Mouse (Mus musculus) adipocyte (in vitro differentiated cells): ENCODE measurements at regions not wholly inside any gene's neighbourhood (a gene's known extent, or its start where the extent isn't known, plus 50 kb on each side); places are given as distances from the start of the nearest gene placed in this dataset.

ENCODE experiments used
- DNase-seq: peaks from one replicate; pipeline ENCODE4 v3.0.0-alpha.2; 2016; ENCODE audit warnings: low spot score

DNA sequence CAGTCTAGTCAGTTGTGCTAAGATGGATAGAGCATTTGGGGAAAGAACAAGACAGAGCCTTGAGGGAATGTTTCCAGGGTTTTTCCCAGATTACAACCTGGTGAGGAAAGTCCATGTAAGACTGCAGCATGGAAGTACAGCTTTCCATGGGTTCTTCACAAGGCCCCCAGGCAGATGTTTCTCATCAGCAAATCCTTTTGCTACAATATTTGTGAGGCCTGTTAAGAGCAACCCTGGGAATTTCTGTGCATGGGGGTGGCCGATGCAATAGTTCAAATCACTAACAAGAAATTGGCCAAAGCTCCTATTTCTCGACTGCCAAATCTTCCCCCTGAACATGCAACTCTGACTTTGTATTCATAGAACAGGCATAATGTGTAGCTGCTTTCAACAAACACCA lies 546.0 kb downstream of the Nr2f2 start:
- DNase-seq, result no peak

DNA sequence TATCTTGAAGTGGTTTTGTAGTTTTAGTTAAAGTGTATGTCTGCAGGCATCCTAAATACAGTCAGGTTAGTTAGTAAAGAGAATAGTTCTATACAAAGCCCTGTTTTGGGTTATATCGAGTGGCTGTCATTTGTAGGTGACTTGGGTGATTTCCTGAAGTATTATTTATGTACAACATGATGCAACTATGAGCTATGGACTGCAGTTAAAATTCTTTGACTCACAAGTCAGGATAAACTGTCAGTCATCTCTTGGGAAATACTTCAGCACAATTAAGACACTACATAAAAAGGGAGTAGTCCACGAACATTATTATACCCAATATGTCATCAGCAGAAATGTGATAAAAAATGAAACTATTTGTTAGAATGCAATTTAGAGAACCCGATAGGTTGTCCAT lies 554.2 kb downstream of the Nr2f2 start:
- DNase-seq, result no peak

DNA sequence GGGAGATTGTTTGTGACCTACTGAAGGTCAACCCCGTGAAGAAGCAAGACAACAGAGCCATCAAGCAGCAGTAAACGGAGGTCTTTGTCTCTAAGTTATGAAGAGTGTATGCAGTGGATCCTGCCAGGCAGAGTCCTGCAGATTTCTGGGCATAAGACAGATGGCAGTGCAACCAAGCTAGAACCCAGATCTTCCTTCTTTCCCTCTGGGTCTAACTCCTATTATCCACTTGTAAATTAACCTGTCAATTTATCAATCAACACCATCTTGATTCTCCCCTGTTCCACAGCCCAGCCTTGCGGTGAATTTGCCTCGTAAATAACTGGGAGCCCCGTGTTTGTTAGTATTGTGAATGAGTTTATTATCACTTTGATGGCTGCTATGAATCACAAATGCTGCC lies 555.7 kb downstream of the Nr2f2 start:
- DNase-seq, result peak; percentile 31

DNA sequence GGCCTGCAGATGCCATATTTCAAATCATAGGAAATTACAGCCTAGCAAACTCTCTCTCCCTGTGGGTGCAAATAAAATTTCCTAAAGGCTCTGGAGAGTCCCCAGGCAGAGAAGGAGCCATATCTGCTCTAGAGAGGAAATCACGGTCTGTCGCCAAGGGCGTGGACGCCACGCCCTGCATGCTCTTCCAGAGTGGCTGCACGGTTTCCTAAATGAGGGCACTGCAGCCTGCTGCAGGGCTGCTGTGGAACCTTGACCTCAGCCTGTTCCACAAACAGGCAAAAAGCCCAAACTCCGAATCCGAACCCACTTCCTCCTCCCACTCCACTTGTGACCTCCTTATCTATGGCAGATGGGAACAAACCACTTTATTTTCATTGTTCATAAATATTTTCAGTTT lies 559.3 kb downstream of the Nr2f2 start:
- DNase-seq, result peak; percentile 4

DNA sequence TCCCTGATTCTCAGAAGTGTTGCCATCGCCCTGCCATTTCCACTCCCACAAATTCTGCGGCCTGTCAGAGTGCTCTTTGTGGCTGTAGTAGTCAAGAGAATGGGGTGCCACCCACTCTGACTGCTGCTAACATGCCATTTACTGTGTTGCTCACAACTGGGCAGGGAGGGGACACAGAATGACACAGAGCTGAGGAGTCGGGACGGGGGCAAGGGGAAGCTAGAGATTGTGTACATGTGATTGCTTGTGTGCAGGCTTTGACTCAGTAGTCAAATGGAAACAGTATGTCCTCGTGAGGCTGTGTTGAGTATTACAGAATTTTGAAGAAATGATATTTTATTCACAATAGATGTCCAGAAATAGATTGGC lies 595.6 kb downstream of the Nr2f2 start:
- no peak for DNase-seq

DNA sequence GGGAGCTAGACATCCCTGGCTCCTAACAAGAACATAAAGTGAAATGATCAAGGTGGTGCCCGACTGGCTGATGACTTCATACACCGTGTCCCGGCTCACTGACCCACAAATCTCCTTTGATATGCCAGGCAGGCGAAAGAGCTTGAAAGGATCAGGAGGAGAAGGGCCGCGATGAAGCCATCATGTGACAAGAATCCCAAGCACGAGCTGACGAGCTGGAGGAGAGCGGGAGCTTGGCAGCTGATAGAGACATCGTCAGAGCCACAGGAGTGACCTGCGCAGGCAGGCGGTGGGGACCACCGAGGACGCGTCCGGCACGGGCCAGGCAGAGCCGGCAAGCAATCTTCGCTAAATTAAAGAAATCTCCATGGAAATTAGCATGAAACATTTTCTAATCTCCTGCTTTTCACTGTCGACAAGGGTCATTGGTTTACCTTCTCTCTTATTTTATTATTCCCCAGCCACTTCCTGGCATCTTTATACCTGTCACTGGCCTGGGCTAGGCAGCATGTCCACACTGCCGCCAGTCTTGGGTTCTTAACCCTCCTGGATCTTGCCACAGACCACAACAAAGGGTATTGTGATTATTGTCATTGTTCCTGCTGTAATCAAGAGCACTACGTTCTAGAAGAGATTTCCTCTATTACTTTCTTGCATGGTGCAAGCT lies 596.1 kb downstream of the Nr2f2 start:
- no peak for DNase-seq

DNA sequence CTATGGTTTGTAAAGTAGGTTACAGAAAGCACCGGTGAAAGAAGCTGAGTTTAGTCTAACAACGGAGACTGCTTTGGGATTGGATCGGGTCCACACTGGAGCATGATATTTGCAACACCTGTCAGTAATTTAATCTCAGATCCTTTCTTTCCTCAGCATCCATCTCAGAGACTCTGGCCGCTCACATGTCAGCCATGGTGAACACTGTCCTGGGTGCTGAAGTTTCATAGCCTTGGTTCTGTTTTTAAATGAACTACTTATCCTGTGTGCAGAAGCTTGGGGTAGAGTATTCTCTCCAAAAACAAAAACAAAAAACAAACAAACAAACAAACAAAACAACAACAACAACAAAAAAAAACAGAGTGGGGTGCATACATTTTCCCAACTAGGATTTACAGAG lies 600.1 kb downstream of the Nr2f2 start:
- DNase-seq, result peak; percentile 4

DNA sequence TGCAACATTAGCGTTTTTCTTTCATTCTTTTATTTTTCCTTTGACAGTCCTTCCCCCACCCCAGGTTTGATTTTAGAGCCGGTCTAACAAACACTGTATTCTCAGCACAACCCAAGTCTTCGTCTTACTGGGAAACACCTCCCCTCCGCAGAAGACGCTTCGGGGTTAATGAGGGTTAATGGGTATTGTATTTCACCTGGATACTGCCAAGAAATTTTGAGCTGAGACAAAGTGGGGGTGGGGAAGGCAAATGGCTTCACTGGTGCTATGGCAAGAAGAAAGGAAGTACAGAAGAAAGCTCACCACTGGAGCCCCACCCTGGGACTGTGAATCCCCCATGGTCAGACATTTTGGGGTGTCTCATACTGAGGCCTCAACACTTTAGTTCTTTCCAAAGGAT lies 626.0 kb downstream of the Nr2f2 start:
- DNase-seq, result no peak

DNA sequence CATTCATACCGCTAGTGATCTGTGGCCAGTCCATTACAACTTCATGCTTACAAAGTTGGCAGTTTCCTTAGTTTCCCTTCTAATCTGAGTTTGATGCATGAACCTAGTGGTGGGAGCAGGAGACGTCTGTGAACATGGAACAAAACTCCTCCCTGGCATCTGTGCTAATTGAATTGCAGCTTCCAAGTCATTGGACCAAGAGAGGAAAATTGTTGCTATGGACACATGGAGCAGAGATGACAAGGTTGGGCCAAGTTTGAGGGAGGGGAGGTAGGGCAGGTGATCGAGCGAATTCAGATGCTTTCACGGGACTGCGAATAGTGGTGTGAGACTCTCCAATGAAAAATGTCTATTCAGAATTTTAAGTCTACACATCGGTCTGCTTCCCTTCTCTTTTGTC lies 627.5 kb downstream of the Nr2f2 start:
- no peak for DNase-seq

DNA sequence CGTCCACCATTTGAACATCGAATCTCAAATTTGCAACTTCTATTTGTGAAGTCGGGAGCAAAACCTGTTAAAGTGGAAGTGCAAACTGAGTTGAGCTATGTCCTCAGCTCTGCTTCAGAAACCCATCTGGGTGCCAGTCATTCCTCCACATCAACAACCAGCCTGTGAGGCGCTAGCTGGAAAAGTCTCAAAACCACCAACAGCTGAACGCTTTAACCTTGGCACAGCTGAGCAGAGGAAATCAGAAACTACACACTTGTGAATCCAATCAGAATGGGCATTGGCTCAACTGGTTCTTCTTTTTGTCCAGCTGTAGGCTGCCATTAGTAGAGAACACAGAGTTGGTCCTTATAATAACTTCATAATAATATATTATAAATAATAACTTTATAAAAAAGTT lies 651.5 kb downstream of the Nr2f2 start:
- peak; percentile 12 for DNase-seq

DNA sequence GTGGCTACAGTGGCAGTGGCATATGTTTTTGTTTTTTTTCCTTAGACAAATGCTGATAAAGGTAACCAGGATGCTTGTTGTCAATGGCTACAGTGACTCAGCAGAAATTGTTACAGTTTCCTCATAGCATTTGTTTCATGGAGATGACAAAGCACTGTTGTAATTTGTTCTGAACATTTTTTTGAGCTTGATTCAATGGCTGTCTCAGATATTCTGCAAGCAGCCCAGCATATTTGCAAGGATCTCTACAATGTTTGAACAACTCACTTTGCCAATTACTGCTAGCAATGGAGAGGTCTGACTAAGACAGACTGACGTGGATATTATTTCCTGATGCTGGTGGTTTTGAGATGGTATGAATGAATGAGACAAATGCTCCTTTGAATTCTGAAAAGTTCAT lies 696.3 kb downstream of the Nr2f2 start:
- DNase-seq, result peak; percentile 17

DNA sequence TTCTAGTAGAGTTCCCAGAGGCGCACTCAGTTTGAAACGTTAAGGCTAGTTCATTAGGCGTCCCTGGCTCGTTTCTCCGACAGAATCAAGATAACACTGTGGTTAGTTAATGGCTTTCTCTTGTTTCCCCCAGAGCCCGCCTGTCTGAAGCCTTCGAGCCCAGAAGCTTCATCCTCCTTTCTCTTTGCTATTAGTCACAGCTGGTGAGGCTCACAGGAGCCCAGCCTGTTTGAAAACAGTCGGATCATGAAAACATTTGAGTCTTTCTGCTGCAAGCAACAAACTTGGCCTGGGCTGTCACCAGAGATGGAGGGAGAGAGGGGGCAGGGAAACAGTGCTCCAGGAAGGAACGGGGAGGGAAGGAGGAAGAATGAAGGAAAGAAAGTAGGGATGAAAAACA lies 711.0 kb downstream of the Nr2f2 start:
- no peak for DNase-seq

DNA sequence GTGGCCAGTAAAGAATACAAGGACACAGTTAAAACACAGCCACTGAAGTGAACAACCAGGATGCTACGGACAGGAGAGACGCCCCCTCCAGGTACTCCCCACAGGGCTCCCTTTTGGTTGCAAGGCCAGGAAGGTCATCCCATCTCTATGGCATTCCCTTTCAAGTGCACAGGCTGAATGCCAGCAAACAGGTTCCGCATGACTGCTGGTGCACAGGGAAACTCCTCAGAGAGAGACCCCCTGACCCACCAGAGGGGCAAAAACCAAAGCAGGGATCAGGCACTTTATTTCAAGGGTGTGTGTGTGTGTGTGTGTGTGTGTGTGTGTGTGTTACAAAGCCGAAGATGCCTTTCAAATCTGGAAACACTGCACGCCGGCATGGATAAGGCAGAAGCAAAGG lies 721.1 kb downstream of the Nr2f2 start:
- no peak for DNase-seq

DNA sequence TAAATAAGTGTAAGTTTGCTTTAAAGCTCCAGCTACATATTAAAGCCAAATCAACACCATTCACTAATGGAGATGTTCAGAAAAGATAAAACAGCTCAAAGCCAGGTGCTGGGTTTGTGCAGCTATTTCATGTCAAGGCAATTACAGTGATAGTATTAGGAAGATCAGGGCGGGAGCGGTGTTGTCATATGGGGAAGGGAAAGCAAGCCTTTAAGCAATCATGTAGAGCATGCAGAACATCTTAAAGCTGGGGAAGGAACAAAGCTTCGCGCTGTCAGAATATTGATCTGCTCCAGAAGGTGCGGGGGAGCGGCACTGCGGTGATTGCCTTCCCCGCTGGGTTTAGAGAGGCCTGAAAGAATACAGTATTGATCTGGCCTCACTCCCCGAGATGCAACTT lies 724.9 kb downstream of the Nr2f2 start:
- no peak for DNase-seq

DNA sequence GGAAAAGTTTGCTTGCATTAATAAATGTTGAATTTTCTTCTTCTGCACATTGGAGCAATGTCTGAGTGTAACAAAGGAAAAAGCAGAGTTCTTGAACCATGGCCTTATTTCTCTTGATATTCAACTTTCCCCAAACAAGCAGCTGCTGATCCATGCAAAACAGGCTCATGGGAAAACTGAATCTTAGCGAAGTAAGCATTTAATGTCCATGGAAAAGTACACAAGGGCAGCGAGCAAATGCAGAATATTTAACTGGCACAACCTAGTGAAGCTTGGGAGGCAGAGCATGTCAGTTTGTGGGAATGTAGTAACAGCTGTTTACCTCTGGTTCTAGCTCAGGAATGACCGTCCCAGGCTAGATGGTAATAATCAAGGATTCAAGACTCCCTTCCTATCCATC lies 766.7 kb downstream of the Nr2f2 start:
- peak; percentile 77 for DNase-seq

DNA sequence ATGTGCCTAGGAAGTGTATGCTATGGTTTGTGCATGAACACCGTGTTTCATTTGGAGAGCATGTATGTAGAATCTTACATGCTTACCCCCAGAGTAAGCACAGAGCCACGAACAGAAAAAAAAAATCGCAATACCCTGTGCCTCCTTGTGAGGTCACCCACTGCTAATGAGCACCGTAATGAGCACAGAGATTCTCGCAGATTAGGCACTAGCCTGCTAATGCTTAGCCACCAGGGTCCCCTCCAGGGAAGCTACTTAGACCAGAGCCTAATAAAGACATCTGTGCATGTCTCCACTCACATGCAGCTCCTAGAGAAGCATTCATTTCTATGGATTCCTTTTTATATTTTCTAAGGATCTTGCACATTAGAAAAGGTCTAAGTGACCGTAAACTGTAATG lies 780.8 kb downstream of the Nr2f2 start:
- peak; percentile 35 for DNase-seq

DNA sequence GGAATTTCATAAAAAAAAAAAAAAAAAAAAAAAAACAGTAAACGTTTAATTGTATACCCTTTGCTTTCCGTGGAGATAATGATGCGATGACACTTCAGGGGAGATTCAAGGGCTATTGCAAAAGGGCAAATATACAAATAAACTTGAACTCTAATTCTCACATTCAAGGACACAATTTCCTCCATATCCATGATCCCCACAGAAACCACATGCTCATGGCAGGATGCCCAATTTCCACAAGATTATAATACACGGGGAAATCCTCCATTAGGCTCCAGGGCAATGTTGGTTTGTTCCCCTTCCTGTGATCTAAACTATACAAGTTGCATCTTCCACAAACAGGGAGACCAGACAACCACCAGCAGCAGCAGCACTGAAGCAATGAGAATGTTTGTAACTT lies 781.4 kb downstream of the Nr2f2 start:
- no peak for DNase-seq

DNA sequence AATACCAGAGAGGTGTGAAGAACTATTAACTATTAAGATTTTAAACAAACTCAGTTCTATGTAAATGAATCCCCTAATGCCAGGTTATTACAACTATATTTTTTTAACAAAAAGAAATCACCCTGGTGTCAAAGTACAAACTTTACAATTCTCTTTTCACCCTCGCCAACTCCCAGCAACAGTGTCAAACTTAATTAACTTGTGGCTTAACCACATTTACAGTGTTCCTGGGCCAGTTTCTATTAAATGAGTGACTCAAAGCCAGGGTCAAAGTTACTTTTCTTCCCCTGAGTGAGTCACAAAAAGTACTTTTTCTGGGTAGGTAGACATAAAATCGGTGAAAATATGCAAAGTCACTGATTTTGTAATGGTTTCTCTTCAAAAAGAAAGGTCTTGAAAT lies 782.0 kb downstream of the Nr2f2 start:
- no peak for DNase-seq

DNA sequence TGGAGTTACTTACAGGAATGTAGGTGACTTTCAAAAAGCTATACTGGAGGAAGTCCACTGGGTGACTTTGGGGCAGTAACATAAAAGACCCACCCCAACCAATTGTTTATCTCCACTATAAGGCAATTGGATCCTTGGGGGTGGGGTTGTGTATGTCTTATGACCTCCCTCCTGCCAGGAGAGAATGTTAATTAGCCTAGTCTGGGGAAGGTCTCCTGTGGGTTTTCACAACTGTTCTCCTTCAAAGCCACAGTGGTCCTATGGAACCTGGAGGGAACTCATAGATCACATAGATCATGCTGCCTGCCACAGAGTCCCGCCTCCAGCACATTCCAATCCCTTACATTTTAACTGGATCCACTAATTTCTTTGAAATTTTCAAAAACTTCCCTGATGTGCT lies 782.6 kb downstream of the Nr2f2 start:
- no peak for DNase-seq

DNA sequence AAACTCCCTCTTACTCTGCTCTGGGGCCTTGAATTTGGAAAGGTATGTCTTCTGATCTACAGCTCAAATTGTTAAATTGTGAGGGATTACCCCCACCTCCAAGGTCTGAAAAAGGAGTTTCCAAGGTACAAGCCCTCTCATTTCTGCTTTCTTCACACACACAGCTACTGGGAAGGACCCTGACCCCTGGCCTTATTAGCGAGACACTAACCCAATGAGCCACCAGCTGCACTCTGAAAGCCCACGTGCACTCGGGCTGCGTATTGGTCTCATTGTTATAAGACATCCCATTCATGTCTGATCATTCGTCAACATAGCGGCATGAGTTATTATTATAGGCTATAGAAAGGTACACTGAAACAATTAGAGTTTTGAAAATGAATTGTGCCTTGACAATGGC lies 784.9 kb downstream of the Nr2f2 start:
- DNase-seq, result no peak

DNA sequence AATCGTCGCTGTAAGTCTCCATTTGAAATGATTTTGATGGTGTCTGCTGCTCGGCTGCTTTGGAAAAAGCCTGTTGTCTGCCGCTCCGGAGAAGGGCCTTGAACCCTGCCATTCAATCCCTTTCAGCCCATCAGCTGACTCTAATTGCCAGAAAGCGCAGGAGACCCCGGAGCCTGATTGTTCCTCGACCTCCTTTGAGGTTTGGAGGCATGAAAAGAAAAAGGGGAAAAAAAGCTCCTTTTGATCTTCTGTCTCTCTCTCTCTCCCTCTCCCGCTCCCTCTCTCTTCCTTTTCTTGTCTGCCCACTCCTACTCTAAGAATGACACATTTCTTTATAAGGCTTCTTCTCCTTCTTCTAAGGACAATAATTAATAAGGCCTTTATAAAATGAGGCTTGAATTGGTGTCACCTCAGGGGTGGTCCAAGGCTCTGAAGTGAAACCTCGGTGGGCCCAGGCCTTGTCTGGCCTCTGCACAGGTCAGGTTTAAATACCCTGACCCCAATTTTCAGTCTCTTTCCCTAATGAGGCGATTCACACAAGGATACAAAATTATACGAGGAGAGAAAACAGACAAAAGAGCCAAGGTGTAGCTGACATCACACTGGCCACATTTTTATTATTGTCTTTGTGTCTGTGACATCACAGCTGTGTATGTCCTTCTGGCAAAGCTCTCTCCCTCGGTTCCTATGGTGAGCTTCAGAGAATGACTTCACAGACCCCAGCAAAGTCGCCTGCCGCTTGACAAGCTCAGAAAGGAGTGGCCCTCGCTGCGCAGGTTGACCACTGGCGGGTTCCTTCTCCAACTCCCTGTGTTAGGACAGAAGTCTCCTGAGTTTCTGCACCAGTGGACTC lies 787.4 kb downstream of the Nr2f2 start:
- DNase-seq, result no peak

DNA sequence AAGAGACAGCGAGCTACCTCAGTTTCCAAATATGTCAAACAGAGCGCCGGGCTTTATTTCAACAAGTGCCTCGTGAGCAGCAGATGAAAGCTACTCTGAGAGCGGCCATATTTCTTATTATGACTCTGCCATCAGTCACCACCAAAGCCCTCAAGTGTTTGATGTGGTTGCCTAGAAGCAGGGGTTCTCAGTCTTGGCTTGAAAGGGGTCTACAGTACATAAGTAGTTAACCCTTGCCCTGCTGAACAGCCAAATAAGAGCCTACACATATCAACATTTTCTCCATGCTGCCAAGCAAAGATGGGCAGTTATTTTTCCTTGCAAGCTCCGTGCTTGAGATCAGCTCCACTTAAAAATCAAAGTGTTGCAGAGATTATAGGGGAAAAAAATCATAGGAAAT lies 788.8 kb downstream of the Nr2f2 start:
- DNase-seq, result no peak

DNA sequence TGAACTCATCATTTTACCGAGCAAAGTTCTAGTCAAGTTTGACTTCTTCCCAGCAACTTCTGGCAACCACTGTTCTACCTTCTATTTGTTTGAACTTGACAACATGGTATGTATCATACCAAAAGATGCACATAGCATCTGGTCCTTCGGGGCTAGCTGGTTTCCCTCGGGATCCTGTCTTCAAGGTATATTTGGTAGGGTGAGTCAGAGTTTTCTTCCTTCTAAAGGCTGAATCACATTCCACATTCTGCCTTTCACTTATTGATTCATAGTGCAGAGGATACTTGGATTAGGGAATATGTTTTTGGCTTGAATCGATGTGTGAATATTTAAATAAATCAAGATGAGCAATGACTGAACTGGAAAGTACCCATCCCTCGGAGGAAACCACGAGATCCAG lies 789.9 kb downstream of the Nr2f2 start:
- no peak for DNase-seq

DNA sequence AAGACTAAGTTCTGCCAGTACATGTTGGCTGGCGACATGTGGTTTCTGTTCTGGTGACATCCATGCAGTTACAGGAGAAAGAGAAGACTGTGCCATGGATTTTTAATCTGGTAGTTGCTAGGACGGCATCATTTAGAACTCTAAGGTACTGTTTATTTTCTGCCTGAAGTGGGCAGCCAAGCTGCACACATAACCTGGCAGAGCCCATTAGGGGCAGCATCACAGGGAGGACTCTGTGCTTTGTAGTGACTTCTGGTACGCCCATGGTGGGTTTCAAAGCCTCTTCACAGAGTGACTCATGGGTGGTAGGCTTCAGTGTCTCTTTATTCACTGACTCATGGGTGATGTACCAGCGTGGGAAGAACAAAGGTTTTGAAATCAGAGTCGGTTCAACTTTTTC lies 792.8 kb downstream of the Nr2f2 start:
- DNase-seq, result no peak
